Mouse (Mus musculus): ENCODE measurements at regions not wholly inside any gene's neighbourhood (a gene's known extent, or its start where the extent isn't known, plus 50 kb on each side); places are given as distances from the start of the nearest gene placed in this dataset.
"Not testable (repeated sequence)": the region's sequence is repeated elsewhere in the genome, so short reads cannot be mapped to it uniquely, and the experiment has no call there.

DNA sequence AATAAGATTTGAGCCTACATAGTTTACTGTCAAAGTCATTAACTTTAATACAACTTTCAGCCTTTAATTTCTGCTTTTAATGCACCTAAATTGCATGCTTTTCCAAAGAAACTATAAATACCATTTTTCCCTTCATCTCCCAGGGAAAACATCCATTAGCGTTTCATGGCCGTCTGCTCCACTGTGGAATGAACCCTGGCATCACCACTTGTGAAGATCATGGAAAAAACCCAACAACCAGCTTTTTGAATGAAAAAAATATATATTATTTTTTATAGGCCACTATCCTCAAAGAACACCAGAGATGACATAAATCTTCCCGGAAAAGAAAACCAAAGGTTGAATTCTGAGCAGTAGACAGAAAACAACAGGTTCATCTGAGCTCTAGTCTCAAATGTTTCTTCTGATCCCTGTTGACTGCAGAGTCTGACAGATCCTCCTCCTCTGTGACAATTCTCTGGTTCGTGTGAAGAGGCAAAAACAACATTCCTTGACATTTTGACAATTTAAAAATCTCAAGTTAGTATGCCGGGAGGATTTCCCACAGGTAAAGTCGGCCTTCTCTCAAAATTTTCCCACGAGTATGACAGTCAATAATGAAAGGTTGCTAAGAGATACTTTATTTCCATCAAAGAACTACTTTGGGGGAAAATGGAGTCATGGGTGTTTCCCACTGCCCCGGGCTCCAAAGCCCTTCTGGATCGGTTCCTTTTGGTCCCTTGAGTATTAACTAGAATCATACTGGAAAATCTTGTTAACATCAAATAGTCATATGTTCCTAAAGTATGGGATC is 119.7 kb upstream of the Cpm start:
- no peak for DNase-seq
- intact Hi-C loops (cut with DNase I; ENCODE audit: low total_unique reads), result no loop called here

- intact Hi-C loops (cut with DNase I; ENCODE audit: low total_unique reads), result no loop called here
- no peak for DNase-seq
These were observed 122.9 kb upstream of the Cpm start for GRCm38 (mm10) chr10:117506252-117506992.

- intact Hi-C loops (cut with DNase I; ENCODE audit: low total_unique reads), result no loop called here
These were observed 123.8 kb upstream of the Cpm start for GRCm38 (mm10) chr10:117505529-117505928.

DNA sequence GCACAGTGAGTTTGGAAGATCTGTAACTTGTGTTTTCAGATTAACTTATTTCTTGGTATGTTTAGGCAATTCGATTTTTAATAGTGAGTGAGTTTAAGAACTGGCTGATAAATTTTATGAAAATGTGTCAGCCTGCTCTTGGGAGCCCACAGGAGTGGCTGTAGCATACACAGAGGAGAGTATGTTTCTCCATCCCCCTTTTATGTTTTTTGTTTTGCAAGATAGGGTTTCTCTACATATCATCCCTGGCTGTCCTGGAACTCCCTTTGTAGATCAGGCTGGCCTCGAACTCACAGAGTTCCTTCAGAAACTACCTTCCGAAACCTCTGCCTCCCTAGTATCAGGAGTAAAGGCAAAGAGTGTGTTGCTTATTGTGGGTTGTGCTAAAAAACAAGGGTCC is 124.2 kb upstream of the Cpm start:
- no peak for DNase-seq
- intact Hi-C loops (cut with DNase I; ENCODE audit: low total_unique reads), result no loop called here

More at GRCm38 (mm10) chr10:117505529-117505928, 123.8 kb upstream of the Cpm start:
- no peak for DNase-seq

- no peak for DNase-seq
- intact Hi-C loops (cut with DNase I; ENCODE audit: low total_unique reads), result no loop called here
These were observed 124.6 kb upstream of the Cpsf6 start for GRCm38 (mm10) chr10:117504267-117504902.

GRCm38 (mm10) chr10:117503222-117504184 is 123.7 kb upstream of the Cpsf6 start:
- no peak for DNase-seq
- intact Hi-C loops (cut with DNase I; ENCODE audit: low total_unique reads), result no loop called here

DNA sequence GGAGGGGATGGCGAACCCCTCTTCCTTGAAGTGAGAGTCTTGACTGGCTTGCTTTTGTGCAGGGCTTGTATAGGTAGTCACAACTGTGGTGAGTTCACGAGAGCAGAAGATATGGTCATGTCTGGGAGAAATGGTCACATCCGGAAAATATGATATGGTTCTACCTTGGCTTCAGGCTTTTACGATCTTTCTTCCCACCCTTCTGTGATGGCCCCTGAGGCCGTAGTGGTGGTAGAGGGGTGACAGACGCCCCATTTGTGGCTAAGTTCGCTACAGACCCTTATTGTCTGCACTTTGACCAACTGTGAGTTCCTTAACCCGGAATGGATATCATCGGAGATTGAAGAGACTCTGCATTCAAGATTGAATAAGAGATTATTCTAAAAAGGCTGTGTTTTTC is 122.9 kb upstream of the Cpsf6 start:
- intact Hi-C loops (cut with DNase I; ENCODE audit: low total_unique reads), result no loop called here
- no peak for DNase-seq

- no peak for DNase-seq
- intact Hi-C loops (cut with DNase I; ENCODE audit: low total_unique reads), result no loop called here
These were observed 122.3 kb upstream of the Cpsf6 start for GRCm38 (mm10) chr10:117502135-117502534.

DNA sequence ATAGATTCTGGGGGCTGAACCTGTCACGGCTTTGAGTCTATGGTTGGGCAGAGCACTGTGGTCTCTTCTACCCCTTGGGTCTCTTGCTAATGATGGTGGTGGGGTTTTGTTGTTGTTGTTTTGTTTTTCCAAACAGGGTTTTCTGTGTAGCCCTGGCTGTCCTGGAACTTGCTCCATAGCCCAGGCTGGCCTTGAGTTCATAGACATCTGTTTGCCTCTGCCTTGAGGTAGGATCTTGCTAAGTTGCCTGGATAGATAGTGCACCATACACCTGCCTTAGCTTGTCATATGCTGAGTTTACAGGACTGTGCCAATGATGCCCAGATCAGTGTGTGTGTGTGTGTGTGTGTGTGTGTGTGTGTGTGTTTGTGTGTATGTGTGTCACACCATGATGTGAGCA is 121.6 kb upstream of the Cpsf6 start:
- intact Hi-C loops (cut with DNase I; ENCODE audit: low total_unique reads), result no loop called here
- DNase-seq, result no peak

- no peak for DNase-seq
- intact Hi-C loops (cut with DNase I; ENCODE audit: low total_unique reads), result no loop called here
These were observed 120.8 kb upstream of the Cpsf6 start for GRCm38 (mm10) chr10:117500457-117501108.

DNA sequence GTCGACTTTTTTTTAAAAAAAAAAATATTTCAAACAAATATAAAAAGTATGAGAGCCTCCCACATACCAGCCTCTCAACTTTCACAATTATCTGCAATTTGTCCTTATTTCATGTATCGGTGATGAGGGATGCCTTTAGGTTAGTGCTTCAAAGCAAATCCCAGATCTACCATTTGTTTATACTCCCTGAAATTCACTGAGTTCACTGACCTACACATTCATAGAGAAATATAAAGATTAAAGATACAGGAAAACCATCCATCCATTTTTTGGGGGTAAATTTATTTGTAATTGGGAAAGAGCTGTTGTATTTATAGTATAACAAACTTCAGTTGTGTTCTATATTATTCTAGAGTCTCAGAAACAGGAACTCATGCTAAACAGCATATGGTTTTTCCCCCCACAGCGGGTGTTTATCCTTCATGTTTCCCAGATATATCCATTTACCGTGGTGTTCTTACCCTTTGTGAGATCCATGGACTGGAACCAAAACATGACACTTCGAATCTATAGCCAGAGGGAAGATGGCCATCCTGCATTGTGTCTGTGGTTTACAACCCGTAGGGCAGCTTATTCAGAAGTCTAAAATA is 120.1 kb upstream of the Cpsf6 start:
- intact Hi-C loops (cut with DNase I; ENCODE audit: low total_unique reads), result no loop called here
- no peak for DNase-seq

GRCm38 (mm10) chr10:117499177-117499863 is 119.5 kb upstream of the Cpsf6 start:
- no peak for DNase-seq
- intact Hi-C loops (cut with DNase I; ENCODE audit: low total_unique reads), result no loop called here

- intact Hi-C loops (cut with DNase I; ENCODE audit: low total_unique reads), result no loop called here
These were observed 118.7 kb upstream of the Cpsf6 start for GRCm38 (mm10) chr10:117498497-117498896.

GRCm38 (mm10) chr10:117497565-117498256 is 117.9 kb upstream of the Cpsf6 start:
- DNase-seq, result no peak
- intact Hi-C loops (cut with DNase I; ENCODE audit: low total_unique reads), result no loop called here

More at GRCm38 (mm10) chr10:117498497-117498896, 118.7 kb upstream of the Cpsf6 start:
- no peak for DNase-seq

DNA sequence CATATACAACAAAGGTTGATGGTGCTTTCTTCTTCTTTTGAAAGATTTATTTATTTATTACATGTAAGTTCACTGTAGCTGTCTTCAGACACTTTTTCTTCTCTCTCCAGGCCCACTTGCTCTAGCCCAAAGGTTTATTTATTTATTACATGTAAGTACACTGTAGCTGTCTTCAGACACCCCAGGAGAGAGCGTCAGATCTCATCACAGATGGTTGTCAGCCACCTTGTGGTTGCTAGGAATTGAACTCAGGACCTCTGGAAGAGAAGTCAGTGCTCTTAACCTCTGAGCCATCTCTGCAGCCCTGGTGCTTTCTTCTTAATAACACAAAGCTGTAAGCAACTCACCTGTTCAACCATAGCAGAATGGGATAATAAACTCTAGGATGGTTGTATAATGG is 117.3 kb upstream of the Cpsf6 start:
- intact Hi-C loops (cut with DNase I; ENCODE audit: low total_unique reads); DNase-seq: not testable (repeated sequence)

DNA sequence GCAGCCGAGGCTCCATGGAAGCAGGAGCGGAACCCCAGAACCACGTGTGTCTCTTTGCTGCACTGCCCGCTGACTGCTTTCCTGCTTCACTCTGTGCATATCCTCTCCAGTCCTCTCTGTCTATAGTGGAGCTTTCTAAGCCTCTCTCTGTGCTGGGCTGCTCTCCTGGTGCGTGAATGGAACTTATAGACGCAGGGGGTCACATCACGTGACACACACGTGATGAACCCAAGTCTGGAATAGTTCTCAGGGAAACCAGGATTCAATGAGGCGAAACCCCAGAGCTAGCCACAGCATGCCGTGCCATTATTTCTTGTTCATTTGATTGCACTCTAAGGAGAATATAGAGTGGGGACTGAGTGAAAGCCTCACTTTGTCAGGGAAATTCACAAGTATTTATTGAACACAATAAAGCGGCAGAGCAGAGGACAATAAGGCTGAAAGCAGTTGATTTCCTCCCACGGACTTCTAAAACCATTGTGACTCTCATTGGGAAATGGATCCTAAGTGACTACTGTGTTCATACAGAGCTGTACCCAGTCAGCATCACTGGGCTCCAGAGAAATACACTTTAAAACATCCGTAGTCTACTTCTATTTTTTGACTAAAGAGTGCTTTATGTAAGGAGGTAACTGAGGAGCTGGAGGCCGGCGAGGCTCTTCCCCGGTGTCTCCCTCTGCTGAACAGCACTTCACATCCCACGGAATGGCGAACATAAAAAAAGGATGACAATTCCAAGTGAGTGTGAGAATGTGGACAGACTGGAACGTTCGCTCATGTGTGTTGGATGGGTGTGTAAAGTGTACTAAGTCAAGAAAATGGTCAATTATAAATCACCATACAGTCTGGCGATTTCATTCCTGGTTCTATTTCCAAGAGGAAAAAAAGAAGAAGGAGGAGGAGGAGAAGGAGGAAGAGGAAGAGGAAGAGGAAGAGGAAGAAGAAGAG is 116.5 kb upstream of the Cpsf6 start:
- intact Hi-C loops (cut with DNase I; ENCODE audit: low total_unique reads), result no loop called here
- no peak for DNase-seq

All from gastrocnemius, postnatal 14 days (tissue).